Mouse (Mus musculus): ENCODE measurements at regions not wholly inside any gene's neighbourhood (a gene's known extent, or its start where the extent isn't known, plus 50 kb on each side); places are given as distances from the start of the nearest gene placed in this dataset.

GRCm38 (mm10) chr8:74555434-74555833 lies 317.5 kb upstream of the Isx start:
- ATAC-seq (ENCODE audit: low read depth): no peak
- H3K4me3 ChIP-seq: no peak overlapping the region
- no peaks in the 10 kb centered on the region for H3K36me3 ChIP-seq
- H3K9me3 ChIP-seq: no peaks in the 10 kb centered on the region
- 63% methylated on average over 2 of the region's 2 CpGs for WGBS
- H3K4me2 ChIP-seq: no peak overlapping the region
- no peak overlapping the region for H3K27ac ChIP-seq (replicated peaks)
- no peaks in the 10 kb centered on the region for H3K27me3 ChIP-seq
- no peak overlapping the region for H3K9ac ChIP-seq
- H3K4me1 ChIP-seq (replicated peaks): peaks cover 18% of the 10 kb centered on the region

GRCm38 (mm10) chr8:74557539-74558464 lies 315.2 kb upstream of the Isx start:
- WGBS: 29% methylated on average over 5 of the region's 5 CpGs
- Histone ChIP-seq H3K27ac (replicated peaks) (peak overlapping the region; percentile 59; the same call in 1 of the 2 replicates), H3K4me3 (no peak overlapping the region), H3K36me3 (no peaks in the 10 kb centered on the region), H3K27me3 (no peaks in the 10 kb centered on the region), H3K9ac (no peak overlapping the region), H3K4me1 (replicated peaks) (peaks cover 18% of the 10 kb centered on the region), H3K9me3 (no peaks in the 10 kb centered on the region), H3K4me2 (no peak overlapping the region)
- peak; percentile 71 for ATAC-seq (ENCODE audit: low read depth)

DNA sequence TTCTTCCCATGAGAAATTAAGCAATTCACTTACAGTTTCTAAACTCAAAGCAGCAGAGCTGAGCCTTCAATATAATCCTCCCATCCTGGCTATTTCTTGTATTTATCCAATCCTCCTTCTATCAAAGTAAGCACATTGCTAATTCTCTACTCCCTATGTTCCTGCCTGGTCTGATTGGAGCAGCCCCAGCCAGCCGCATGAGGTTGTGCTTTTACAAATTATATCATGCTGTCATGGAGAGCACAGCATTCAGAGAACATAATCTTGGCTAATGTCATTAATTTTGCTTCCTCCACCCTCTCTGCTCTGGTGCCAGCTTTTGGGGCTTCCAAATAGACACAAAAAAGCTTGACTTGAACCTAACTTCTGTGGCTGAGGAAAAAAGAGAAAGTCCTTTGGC lies 311.9 kb upstream of the Isx start:
- H3K4me1 ChIP-seq (replicated peaks): peaks cover 18% of the 10 kb centered on the region
- H3K36me3 ChIP-seq: no peaks in the 10 kb centered on the region
- no peak overlapping the region for H3K27ac ChIP-seq (replicated peaks)
- no peaks in the 10 kb centered on the region for H3K27me3 ChIP-seq
- H3K9ac ChIP-seq: no peak overlapping the region
- ATAC-seq (ENCODE audit: low read depth): no peak
- WGBS: 71% methylated on average over 1 of the region's 1 CpGs
- H3K4me3 ChIP-seq: no peak overlapping the region
- H3K9me3 ChIP-seq: no peaks in the 10 kb centered on the region
- H3K4me2 ChIP-seq: no peak overlapping the region

Data from neural tube, embryonic 13.5 days (tissue).